Mouse (Mus musculus) cerebellum, adult 2 months (tissue): ENCODE measurements around the gene Cldn24. TPM values are rescaled to one million over a fixed set of nuclear protein-coding genes. Genes with fewer than 3 reads are reported as not detected.

ENCODE experiments used
- DNase-seq, 2 experiments: peaks; one replicate each; pipeline ENCODE4 v3.0.0; 2021
- H3K27ac ChIP-seq: fragments of 200-500 bp; 2 replicates; pipeline ENCODE4 v1.5.1; 2012; ENCODE audit warnings: low read length, control low read depth, inconsistent platforms; ENCODE audit not compliant: insufficient read depth
- H3K27me3 ChIP-seq: fragments of 200-500 bp; 2 replicates; pipeline ENCODE4 v1.6.1; 2012; ENCODE audit warnings: inconsistent platforms, mild to moderate bottlenecking, low read length, moderate library complexity; ENCODE audit not compliant: control insufficient read depth, insufficient read depth
- H3K4me1 ChIP-seq: fragments of 200-500 bp; 2 replicates; pipeline ENCODE4 v1.6.1; 2011; ENCODE audit warnings: low read length; ENCODE audit not compliant: control insufficient read depth, insufficient read depth
- H3K4me3 ChIP-seq: fragments of 200-500 bp; replicated peaks from 2 replicates; pipeline ENCODE3; 2011; ENCODE audit warnings: mild to moderate bottlenecking, low read depth, low read length, control low read depth; ENCODE audit not compliant: insufficient read depth
- CTCF ChIP-seq: fragments of 200-500 bp; IDR thresholded peaks from 2 replicates; pipeline ENCODE4 v1.5.1; 2011; ENCODE audit warnings: low read depth, mild to moderate bottlenecking, control low read depth, low read length, moderate library complexity, borderline replicate concordance; ENCODE audit not compliant: insufficient read depth
- POLR2A ChIP-seq: fragments of 200-500 bp; IDR thresholded peaks from 2 replicates; pipeline ENCODE4 v1.6.1; 2011; ENCODE audit warnings: low read length, control low read depth, borderline replicate concordance; ENCODE audit not compliant: insufficient read depth
- WGBS: fragments of 180-500 bp; shearing (Covaris S2); methylation state at CpG from one replicate; pipeline ENCODE4 v1.1.7; 2018; 5-methylcytosine and 5-hydroxymethylcytosine counted together
- polyA plus RNA-seq: library from polyadenylated mRNA; depleted of rRNA; stranded (reverse); fragments of >200 nt; gene quantifications from 2 replicates; pipeline ENCODE4 v1.2.3, GENCODE M21; 2012

Gene Cldn24
- polyA plus RNA-seq, 1 experiment = not detected

- no peak overlapping the region for H3K4me3 ChIP-seq
- no peak for TF ChIP-seq CTCF
- TF ChIP-seq POLR2A = no peak
- no peak overlapping the region for H3K27ac ChIP-seq
- no peaks in the 10 kb centered on the region for H3K27me3 ChIP-seq
- no peaks in the 10 kb centered on the region for H3K4me1 ChIP-seq
- no peak for DNase-seq
- WGBS = 75% methylated on average over 7 of the region's 7 CpGs
Observed at GRCm38 (mm10) chr8:47843063-47843462, 21.1 kb downstream of the Cldn24 start.

GRCm38 (mm10) chr8:47843651-47844050 is 21.7 kb downstream of the Cldn24 start:
- Histone ChIP-seq H3K4me3 (no peak overlapping the region), H3K27ac (no peak overlapping the region), H3K27me3 (no peaks in the 10 kb centered on the region), H3K4me1 (no peaks in the 10 kb centered on the region)
- 97% methylated on average over 10 of the region's 10 CpGs for WGBS
- DNase-seq = no peak
- no peak for TF ChIP-seq POLR2A
- TF ChIP-seq CTCF = no peak

GRCm38 (mm10) chr8:47845956-47846355 is 24.0 kb downstream of the Cldn24 start:
- no peak for DNase-seq
- H3K4me3 ChIP-seq = no peak overlapping the region
- no peak overlapping the region for H3K27ac ChIP-seq
- WGBS = 41% methylated on average over 13 of the region's 13 CpGs
- H3K27me3 ChIP-seq = no peaks in the 10 kb centered on the region
- TF ChIP-seq POLR2A = no peak
- no peak for TF ChIP-seq CTCF
- no peaks in the 10 kb centered on the region for H3K4me1 ChIP-seq

GRCm38 (mm10) chr8:47847161-47847560 is 25.2 kb downstream of the Cldn24 start:
- Histone ChIP-seq H3K4me1 (peaks cover 4% of the 10 kb centered on the region; the same call in 1 of the 2 replicates), H3K27ac (no peak overlapping the region), H3K4me3 (no peak overlapping the region), H3K27me3 (no peaks in the 10 kb centered on the region)
- 21% methylated on average over 14 of the region's 14 CpGs for WGBS
- DNase-seq = no peak
- no peak for TF ChIP-seq POLR2A
- TF ChIP-seq CTCF = no peak

GRCm38 (mm10) chr8:47847931-47848330 is 26.0 kb downstream of the Cldn24 start:
- Histone ChIP-seq H3K27ac (no peak overlapping the region), H3K27me3 (no peaks in the 10 kb centered on the region), H3K4me1 (peaks cover 5% of the 10 kb centered on the region; the same call in 1 of the 2 replicates), H3K4me3 (no peak overlapping the region)
- WGBS = 78% methylated on average over 6 of the region's 6 CpGs
- DNase-seq = no peak
- no peak for TF ChIP-seq POLR2A
- no peak for TF ChIP-seq CTCF

GRCm38 (mm10) chr8:47849842-47850241 is 27.9 kb downstream of the Cldn24 start:
- no peak for DNase-seq
- TF ChIP-seq POLR2A (no peak), CTCF (no peak)
- 82% methylated on average over 8 of the region's 8 CpGs for WGBS

GRCm38 (mm10) chr8:47851824-47852502 is 30.0 kb downstream of the Cldn24 start:
- no peak overlapping the region for H3K27ac ChIP-seq
- WGBS = 8% methylated on average over 12 of the region's 12 CpGs
- no peak for TF ChIP-seq CTCF
- DNase-seq = peak in 1 of 2 experiments; percentile 19
- H3K27me3 ChIP-seq = no peaks in the 10 kb centered on the region
- H3K4me1 ChIP-seq = peaks cover 5% of the 10 kb centered on the region; the same call in 1 of the 2 replicates
- H3K4me3 ChIP-seq = peak overlapping the region; percentile 45

More at GRCm38 (mm10) chr8:47849842-47850241, 27.9 kb downstream of the Cldn24 start:
- no peak overlapping the region for H3K4me3 ChIP-seq
- no peaks in the 10 kb centered on the region for H3K27me3 ChIP-seq
- no peak overlapping the region for H3K27ac ChIP-seq
- H3K4me1 ChIP-seq = peaks cover 5% of the 10 kb centered on the region; the same call in 1 of the 2 replicates

GRCm38 (mm10) chr8:47852737-47853136 is 30.8 kb downstream of the Cldn24 start:
- Histone ChIP-seq H3K4me3 (no peak overlapping the region), H3K4me1 (peaks cover 5% of the 10 kb centered on the region; the same call in 1 of the 2 replicates), H3K27me3 (no peaks in the 10 kb centered on the region), H3K27ac (no peak overlapping the region)
- 81% methylated on average over 5 of the region's 5 CpGs for WGBS
- DNase-seq = no peak
- no peak for TF ChIP-seq POLR2A
- TF ChIP-seq CTCF = no peak
